Mouse (Mus musculus) cerebral cortex, adult 2 months (tissue): ENCODE data around the gene Phrf1.

Experiments
- WGBS: fragments of 180-500 bp; shearing (Covaris S2); methylation state at CpG from one replicate; pipeline ENCODE4 v1.1.7; 2018; 5-methylcytosine and 5-hydroxymethylcytosine counted together

The Phrf1 gene

DNA sequence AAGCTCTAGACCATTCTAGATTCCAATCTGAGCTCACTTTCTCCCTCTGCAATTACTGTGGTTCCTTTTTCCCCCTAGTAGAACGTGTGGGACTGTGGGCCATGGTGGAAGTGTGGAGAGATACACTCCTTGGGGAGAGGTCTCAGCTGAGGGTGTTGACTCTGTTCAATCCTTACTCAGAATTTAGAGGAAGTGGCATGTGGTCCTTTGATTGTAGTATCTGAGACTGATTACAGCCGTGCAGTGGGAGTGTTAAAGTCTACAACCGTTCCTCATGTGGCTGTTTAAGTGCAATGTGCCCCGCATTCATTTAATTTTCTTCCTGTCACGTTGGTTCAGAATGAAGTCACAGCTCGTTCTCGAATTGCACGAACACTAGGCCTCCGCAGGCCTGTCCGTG, 27.6 kb downstream of the Phrf1 start:
- WGBS = 87% methylated on average over 10 of the region's 10 CpGs

DNA sequence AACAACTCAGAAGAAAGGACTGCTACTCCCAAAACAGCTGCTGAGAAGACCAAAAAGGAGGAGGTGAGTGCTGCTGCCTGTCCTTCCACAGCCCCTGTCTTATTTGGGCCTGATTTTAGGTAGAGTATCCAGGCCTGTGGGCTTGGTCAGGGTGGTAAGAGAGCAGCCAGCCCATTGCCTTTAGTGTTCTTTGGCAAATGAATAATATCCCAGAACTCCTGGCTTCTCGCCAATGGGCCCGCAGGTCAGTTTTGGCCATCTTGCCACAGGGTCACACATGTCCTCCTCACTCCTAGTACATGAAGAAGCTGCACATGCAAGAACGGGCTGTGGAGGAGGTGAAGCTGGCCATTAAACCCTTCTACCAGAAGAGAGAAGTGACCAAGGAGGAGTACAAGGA, 32.9 kb downstream of the Phrf1 start:
- WGBS = 88% methylated on average over 3 of the region's 3 CpGs

DNA sequence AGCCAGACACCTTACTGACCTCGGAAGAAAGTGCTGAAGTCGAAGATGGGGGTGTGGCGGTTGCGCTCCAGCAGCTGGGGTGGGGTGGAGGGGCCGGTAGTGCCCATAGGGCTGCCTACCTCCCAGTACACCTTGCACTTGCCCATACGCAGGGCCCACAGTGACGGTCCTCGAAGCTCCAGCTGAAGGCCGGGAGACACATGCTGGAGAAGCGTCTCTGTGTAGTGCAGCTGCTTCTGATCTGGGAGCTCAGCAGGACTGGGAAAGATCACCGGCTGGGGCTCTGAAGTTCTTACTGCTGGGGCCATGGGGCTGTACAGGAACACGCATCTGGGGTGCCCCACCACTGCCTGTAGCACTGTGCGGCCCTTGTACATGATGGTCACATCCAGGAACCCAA, 35.1 kb downstream of the Phrf1 start:
- whole genome bisulfite sequencing = 91% methylated on average over 13 of the region's 13 CpGs

DNA sequence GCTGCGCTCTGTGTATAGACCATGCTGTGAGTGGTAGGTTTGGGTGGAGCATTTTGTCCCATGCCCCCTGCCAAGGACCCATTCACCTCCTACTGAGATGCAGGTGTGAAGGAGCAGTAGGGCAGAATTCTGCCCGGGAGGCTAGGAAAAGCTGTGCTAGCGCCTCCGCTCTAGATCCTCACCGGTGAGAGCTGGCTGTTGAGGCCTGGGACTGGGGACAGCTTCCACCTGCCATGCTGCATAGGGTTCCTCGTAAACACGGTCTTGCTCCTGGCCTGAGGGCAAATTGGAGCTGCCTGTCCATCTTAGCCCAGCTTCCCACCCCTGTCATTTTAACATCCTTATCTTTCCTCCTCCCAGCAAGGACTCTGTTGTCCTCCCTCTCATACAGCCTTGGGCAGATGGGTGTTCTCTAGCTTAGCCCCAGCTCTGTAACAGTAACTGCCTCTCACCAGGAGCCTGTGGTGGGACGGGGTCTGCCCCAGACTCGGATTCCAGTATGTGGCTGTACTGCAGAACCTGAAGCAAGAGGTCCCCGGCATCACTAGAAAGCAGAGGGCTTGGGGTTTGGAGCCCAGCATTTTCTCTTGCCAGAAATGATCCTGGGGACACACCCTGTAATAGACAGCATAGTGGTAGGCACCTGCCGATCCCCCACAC, 35.6 kb downstream of the Phrf1 start:
- 82% methylated on average over 11 of the region's 11 CpGs for WGBS

DNA sequence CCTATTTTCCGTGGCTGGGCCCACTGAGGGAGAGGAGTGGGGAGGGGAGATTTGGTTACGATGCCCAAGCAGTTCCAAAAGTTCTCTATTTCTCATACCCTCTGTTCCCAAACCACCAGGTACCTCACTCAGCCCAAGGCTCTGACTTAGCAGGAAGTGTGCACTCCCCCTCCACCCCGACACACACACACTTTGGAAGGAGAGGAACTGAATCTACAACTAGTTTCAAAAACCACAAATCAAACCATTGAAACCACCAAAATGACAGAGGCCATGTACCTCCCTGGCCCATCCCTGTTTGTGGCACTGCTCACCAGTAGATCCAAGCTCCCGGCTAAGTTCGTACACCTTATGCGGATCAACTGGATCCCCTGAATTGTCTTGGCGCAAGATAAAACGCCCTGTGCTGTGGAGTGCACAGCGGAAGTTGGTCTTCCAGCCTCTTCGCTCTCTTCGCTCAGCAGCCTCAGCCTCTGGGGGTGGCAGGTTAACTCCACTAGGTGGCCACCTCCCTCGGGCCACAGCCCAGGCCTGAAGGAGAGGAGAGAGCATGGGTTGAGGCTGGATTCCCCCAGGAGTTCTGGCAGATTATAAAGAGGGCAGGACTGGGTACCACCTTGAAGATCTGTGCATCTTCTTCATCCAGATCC, 36.3 kb downstream of the Phrf1 start:
- 42% methylated on average over 12 of the region's 12 CpGs for whole genome bisulfite sequencing

DNA sequence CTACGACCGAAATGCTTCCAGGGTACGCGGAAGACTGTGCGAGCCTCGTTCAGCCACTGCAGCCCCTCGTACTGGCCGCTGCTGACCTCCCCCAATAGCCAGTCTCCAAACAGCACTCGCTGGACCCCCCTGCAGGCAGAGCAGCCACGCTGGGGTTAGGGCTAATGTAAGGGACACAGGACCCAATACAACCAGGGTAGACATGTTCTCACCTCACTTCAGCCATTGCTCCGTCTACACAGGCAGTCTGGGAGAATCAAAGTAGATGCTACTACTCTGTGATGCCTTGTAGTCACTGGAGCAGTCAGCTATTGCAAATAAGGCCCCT, 36.8 kb downstream of the Phrf1 start:
- 50% methylated on average over 11 of the region's 11 CpGs for WGBS

DNA sequence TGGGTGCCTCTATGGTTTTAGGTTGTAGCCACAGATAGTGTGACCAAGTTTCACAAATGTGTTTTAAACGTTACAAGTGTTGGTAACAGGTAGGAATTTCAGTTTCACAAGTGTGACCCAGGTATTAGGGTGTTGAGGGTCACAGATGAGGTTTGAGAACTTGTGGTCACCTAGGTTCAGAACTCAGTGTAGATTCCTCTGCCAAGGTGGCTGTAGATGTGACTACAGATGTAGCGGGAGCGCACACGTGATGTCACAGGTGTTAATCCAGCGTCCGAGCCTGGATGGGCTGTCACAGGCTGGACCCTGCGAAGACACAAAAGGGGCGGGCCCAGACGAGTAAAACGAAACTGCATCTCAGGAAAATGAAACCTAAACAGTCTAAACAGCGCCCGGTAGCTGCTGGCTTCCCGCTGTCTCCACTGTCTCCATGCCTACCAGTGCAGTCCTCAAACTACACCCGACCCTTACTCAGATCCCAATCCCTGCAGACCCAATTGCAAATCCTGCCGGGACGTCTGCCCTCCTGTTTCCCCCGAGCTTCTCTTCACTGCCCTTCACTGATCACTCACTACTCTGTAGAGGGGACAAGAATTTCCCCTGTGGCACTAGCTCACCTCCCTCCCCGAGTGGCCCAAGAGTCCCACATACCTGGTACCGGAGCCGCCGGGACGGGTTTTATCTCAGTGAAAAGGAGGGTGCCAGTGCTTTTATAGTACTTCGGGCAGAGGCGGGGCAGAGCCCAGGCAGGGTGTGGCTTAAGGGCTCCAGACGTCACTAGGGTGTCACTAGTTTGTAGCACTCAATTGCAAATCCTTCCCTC, 37.4 kb downstream of the Phrf1 start, which contains the start of gene Irf7:
Irf7 (minus strand) TSS at position 743 of the 823 bp plus-strand sequence.
- 9% methylated on average over 25 of the region's 25 CpGs for WGBS

DNA sequence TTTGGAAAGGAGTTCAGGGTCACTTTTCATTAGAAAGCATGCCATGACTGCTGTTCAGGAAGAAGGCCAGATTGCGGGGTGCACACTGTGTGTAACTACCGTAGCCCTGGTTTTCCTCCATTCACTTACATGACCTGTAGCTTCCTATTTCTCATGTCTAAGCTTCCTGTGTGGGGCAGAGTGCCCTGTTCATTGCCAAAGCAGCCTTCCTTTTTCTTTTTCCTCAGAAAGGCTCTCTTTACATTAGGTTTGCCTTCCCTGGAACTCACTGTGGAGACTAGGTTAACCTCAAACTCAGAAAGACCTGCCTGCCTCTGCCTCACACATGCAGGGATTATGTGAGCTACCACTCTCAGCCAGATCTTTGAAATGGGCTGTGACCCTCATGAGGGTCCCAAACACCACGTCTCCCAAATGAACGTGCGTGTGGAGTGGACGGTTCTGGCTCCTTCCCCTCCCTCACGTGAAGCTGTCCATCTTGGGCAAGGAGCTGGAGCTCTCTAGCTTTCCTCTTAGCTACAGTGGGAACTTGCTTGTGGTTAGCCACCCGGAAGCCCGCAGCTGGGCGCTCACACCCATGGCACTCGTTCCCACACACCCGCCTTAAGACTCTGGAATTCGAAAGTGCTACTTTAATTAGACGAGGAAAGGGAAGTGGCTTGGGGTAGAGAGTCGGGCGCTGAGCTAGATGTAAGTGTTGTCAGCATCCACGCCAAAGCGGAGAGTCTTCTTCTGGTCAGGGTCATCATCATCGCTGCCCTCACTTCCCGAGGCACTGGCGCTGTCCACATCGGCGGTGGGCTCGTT, 40.1 kb downstream of the Phrf1 start:
- WGBS = 65% methylated on average over 24 of the region's 24 CpGs

DNA sequence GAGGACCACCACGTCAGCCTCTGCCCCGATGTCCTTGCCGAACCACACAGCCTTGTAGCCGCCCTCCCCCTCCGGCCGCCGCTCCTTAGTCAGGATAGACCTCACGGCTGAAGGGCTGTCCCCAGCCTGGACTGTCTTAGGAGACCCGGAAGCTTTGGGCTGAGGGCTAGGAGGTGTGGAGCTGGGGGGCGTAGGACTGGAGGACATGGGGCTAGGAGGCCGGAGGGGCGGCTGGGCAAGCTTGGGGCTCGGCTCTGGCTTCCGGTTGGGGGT, 40.6 kb downstream of the Phrf1 start:
- WGBS = 87% methylated on average over 14 of the region's 14 CpGs

DNA sequence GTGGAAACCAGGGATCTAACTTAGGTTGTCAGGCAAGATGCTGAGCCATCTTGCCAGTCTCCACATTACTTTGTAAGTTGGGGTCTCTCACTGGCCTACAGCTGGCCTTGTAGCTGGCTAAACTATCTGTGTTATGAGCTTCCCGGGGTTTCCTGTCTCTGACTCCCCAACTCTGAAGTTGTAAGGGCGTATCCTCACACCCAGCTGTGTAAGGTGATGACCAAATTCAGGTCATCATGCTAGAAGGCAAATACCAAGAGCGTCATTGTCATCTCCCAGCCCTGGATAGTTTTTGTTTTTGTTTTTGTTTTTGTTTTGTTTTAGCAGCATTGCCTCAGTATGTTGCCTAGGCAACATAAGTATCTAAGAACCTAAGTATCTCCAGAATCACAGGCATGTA, 42.0 kb downstream of the Phrf1 start:
- WGBS = 87% methylated on average over 3 of the region's 3 CpGs

DNA sequence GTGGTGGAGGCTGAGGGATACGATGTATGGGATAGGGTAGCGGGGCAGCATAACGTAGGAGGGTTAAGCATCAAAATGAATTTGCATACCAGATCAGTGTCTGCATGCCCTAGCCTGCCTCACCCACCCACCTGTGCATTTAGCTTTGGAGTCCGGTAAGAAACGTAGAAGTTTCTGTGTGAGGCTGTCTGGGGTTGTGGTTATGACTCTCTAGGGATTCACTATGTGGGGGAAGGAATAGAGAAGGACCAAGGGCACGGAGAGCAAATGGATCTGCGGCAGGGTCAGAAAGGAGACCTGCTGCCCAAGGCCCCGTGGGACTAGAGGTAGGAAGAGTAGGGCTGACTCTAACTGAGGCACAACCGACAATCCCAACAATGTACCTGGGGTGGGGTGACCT, 46.8 kb downstream of the Phrf1 start:
- WGBS = 91% methylated on average over 9 of the region's 9 CpGs

DNA sequence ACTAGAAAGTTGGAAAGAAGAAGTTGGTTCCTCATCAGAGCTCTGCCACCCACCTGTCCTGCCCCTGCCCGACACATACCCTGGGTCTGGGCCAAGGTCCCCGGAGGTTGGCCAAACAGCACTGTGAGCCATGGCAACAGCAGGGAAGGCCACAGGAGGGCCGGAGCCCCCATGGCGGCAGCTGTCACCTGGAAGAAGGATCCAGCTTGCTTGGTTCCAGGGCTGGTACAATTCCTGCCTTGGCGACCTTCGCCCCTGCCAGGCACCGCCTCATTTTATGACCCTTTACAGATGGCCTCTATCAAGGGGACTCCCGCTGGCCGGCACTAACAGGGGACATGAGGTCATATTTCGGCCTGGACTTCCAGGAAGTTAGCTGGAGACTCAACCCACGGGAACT, 48.0 kb downstream of the Phrf1 start, which contains the start of gene Cdhr5:
Cdhr5 (minus strand) TSS at position 241 of the 400 bp plus-strand sequence.
- 83% methylated on average over 11 of the region's 11 CpGs for WGBS

DNA sequence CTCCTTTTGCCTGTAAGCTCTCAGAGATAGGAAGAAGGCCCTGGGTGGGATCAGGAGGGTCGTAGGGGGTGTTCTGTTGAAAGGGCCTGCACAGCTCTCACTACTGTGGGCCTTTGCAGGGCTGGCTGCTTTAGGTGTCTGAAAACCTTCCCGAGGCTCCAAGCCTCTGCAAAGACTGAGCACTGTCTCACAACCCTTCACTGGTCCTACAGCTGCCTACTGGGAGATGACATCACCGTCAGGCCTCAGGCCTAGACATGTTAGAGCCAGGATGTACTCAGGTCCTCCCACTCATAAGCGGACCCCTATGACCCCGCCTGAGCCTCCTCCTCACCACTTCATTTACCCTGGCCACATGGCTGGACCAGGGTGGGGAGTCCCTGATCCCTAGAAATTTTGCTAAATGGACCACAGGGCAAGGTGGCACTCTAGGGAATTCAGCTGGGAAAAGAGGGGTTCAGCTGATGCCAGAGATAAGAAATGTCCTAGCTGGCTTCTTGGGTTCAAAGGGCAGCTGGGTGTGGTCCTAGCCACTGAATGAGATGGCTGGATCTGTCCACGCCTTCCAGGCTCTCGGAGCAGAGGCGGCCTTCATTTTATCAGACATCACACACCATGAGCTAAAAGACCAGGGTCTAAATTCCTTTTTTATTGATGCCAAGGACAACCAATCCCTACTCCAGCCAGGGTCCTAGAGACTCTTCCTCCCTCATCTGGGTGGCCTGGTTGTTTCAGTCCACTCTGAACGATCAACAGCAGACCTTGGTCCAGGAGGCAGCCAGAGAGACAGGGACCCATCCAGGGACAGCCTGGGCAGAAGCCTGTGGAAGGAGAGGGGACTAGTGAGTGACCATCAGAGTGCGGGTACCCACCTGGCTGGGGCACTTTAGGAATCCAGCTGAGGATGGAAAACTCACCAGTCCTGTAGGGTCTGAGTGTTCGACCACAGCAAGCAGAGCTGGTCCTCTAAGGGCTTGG, 49.4 kb downstream of the Phrf1 start:
- WGBS = 92% methylated on average over 11 of the region's 11 CpGs

DNA sequence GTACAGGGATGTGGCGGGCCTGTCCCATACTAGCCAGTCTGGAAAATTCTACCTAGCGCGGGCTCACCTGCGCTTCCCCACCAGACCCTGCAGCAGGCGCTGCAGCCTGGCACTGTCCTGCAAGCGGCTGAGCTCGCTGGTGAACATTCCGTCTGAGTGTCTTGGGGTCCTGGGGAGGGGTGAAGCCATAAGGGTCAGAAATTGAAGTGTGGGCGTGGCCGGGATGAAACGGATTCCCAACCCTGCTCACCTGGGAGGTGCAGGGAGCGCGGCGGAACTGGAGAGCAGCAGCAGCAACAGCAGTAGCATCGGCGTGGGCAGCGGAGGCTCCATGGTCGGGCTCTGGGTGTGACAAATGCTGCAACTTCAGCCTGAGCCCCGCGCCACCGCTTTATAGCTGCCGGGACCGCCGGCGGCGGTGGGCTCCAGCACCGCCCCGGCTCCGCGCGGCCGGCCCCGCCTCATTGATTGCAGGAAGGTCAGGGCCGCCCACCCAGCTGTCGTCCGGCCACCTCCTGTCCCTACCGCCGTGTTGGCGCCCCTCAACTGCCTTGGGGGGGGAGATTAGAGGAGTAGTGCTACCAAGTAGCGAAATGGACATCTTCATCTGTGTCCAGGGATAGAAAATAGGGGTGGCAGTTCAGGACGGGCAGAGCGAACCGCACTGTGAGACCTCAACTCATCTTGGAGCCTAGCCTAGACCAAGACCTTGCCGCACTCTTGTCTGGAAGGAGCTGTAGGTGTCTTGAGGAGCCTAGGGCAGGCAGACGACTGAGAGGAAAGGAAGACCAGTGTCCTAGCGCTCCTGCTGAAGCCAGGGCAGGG, 50.4 kb downstream of the Phrf1 start, which contains the start of gene Sct:
Sct (minus strand) TSS at position 368 of the 825 bp plus-strand sequence.
- 7% methylated on average over 46 of the region's 46 CpGs for WGBS

DNA sequence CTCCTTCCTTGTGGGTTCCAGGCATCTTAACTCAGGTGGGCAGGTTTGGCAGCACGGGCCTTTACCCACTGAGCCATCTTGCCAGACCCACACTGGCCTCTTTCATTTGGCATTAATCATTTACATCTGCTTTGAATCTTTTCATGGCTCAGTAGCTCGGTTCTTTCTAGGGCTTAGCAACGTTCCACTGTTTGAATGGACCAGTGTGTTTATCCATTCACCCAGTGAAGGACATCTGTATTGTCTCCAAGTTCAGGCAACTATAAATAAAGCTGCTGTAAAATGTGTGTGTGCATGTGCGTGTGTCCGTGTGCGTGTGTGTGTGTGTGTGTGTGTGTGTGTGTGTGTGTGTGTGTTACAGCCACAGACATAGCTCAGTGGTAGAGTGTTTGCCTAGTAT, 52.9 kb downstream of the Phrf1 start:
- WGBS = 64% methylated on average over 6 of the region's 6 CpGs

DNA sequence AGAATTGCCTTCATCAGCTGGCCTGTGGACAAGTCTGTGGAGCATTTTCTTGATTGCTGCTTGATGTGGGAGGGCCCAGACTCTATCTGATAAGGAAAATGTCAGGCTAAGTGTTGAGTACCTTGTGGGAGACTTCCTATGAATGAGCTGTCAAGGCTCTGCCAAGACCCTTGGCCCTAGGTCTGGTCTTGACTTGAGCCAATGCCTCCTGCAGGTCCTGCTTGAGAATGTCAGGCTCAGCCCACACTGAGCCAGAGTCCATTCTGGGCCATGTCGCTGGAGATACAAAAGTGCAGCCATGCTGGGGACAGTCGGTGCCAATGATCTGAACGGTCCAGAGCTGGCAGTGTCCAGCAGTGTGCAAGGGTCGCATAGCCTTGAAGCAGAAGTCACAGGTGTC, 54.2 kb downstream of the Phrf1 start:
- 72% methylated on average over 4 of the region's 4 CpGs for WGBS

DNA sequence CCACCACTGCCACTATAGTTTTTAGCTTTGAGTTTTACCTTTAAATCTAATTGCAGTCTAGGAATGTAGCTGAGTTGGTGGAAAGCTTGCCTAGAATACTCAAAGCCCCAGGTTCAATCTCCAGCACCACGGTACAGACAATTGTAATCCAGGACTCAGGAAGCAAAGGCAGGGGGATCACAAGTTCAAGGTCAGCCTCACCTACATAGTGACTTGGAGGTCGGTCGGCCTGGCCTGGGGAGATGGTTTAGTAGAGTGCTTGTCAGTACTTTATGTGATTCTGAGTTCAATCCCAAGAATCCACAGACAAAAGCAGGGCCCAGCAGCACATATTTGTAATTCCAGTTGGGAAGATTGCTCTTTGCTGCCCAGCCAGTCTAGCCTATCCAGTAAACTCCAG, 59.5 kb downstream of the Phrf1 start:
- 90% methylated on average over 3 of the region's 3 CpGs for WGBS

DNA sequence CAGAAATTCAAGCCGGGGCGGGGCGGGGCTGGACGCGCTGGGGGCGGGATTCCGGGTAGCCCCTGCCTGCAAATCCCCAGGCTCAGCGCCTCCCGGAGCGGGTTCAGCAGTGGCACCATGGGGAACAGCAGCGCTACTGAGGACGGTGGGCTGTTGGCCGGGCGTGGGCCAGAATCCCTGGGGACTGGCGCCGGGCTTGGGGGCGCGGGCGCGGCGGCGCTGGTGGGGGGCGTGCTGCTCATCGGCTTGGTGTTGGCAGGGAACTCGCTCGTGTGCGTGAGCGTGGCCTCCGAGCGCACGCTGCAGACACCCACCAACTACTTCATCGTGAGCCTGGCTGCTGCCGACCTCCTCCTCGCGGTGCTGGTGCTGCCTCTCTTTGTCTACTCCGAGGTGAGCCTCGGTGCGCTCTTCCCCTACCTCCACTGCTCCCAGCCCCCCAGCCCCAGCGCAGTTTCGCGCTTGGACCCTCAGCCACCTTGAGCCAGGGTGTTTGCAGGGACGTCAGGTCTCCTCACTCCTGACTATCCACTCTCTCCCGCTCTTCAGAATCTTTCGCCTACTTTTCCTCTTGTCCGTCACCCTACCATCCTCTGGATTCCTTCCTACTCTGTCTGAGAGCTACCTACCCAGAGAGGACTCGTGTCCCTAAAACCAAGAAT, 63.5 kb downstream of the Phrf1 start, which contains the start of gene Drd4:
Drd4 (plus strand) TSS at position 86 of the 662 bp plus-strand sequence.
- 6% methylated on average over 38 of the region's 46 CpGs for WGBS
